Mouse (Mus musculus): ENCODE results near the gene Prcc. TPM values are rescaled to one million over a fixed set of nuclear protein-coding genes. Genes with fewer than 3 reads are reported as not detected.

Gene Prcc
- total and polyA plus RNA-seq, 2 experiments from 2014 or later: 20.6 to 77.1 TPM

DNA sequence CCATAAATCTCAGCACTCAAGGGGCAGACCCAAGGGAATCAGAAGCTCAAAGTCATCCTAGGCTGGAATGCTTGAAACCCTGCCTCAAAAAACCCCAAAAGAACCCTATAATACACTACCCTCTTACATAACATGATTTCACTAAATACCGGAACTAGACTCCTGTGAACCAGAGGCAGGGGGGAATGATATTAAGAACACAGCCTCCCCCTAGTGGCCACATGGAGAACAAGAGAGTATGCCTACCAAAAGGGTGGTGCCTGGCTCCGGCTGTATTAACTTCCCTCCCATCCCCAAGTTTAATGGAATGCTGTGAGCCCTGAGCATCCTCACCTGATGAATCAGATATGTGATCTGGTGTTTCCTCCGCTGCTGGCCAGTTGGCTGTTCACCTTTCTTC lies 25.6 kb downstream of the Prcc start:
- no peak overlapping the region for H3K27ac ChIP-seq (ENCODE audit: low read depth, low read length)
- no peak overlapping the region for H3K9ac ChIP-seq
- H3K4me3 ChIP-seq (ENCODE audit: low read depth, low read length): no peak overlapping the region
- no peak overlapping the region for H3K4me2 ChIP-seq (ENCODE audit: low read depth)
- H3K27me3 ChIP-seq (ENCODE audit: insufficient read depth, low read length): no peaks in the 10 kb centered on the region
- peaks cover 66% of the 10 kb centered on the region for H3K36me3 ChIP-seq (ENCODE audit: insufficient read depth)
- no peaks in the 10 kb centered on the region for H3K4me1 ChIP-seq (ENCODE audit: insufficient read depth)
- ATAC-seq (peak; percentile 78), DNase-seq (peak; percentile 76)
- WGBS: 22% methylated on average over 3 of the region's 3 CpGs
- no peaks in the 10 kb centered on the region for H3K9me3 ChIP-seq (ENCODE audit: low read length)
- peak; percentile 91 for TF ChIP-seq CTCF (IDR thresholded peaks at IDR 0.05; ENCODE audit: low read depth)

DNA sequence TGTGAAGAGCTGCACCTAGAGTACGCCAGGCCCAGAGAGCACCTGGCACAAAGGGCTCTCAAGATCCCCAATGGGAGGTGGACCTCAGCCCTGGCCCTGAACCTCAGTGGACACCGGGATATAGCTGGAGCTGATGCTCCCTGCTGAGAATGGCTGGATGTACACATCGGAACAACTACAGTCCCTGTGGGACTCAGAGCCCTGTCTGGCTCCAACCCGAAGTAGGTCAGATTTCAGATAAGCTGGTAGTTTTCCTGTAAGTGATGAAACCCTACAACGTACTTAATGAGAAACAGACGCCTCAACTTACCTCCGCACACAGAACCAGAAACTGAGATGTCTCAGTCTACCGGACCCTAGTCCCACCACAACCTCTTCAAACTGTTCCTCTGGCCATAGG lies 27.7 kb downstream of the Prcc start:
- TF ChIP-seq CTCF (IDR thresholded peaks at IDR 0.05; ENCODE audit: low read depth): no peak
- no peak overlapping the region for H3K4me3 ChIP-seq (ENCODE audit: low read depth, low read length)
- no peak overlapping the region for H3K9ac ChIP-seq
- H3K27ac ChIP-seq (ENCODE audit: low read depth, low read length): no peak overlapping the region
- H3K36me3 ChIP-seq (ENCODE audit: insufficient read depth): peaks cover 52% of the 10 kb centered on the region
- DNase-seq (no peak), ATAC-seq (no peak)
- no peaks in the 10 kb centered on the region for H3K27me3 ChIP-seq (ENCODE audit: insufficient read depth, low read length)
- no peaks in the 10 kb centered on the region for H3K9me3 ChIP-seq (ENCODE audit: low read length)
- H3K4me1 ChIP-seq (ENCODE audit: insufficient read depth): no peaks in the 10 kb centered on the region
- WGBS: 95% methylated on average over 8 of the region's 8 CpGs
- no peak overlapping the region for H3K4me2 ChIP-seq (ENCODE audit: low read depth)

- no peak overlapping the region for H3K9ac ChIP-seq
- no peaks in the 10 kb centered on the region for H3K4me1 ChIP-seq (ENCODE audit: insufficient read depth)
- DNase-seq: no peak
- H3K9me3 ChIP-seq (ENCODE audit: low read length): no peaks in the 10 kb centered on the region
- H3K27ac ChIP-seq (ENCODE audit: low read depth, low read length): no peak overlapping the region
- 89% methylated on average over 8 of the region's 8 CpGs for WGBS
- no peak overlapping the region for H3K4me2 ChIP-seq (ENCODE audit: low read depth)
- H3K36me3 ChIP-seq (ENCODE audit: insufficient read depth): peaks cover 37% of the 10 kb centered on the region
- no peaks in the 10 kb centered on the region for H3K27me3 ChIP-seq (ENCODE audit: insufficient read depth, low read length)
- TF ChIP-seq CTCF (IDR thresholded peaks at IDR 0.05; ENCODE audit: low read depth): no peak
- H3K4me3 ChIP-seq (ENCODE audit: low read depth, low read length): no peak overlapping the region
- no peak for ATAC-seq
These were observed 29.5 kb downstream of the Prcc start for GRCm38 (mm10) chr3:87855936-87856335.

DNA sequence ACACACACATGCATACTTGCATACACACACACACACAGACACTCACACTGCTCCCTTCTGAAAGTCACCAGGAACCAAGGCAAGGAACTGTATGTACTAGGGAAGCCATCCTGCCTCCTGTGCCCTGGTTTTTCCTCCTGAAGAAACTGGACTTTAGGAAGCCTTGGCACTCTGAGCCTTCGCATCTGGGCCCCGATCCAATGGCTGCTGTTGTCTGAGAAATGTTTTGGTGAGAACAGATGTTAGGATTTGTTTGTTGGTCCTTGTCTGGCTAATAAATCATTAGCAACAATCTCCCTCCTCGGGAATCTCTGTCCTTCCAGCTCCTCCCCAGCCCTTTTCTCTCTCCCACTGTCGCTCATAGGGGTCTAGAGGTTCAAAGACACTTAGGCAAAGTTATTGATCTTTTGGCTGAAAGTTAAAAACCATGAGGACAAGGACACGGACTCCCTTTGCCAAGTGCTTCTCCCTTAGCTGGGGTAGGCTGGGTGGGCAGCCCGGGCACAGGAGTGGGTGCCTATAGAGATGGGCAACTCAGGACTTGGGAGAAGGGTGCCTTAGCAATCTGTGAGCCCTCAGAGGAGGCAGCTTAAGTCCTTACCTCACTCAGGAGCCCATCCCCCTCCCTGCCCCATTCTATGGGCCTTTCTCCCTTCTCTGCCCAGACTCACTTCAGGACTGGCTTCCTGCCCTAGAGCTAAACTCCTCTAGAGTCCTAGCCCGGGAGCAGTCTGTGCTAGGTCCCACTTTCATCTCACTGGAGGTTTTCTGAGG lies 30.4 kb downstream of the Prcc start:
- DNase-seq (peak; percentile 6), ATAC-seq (no peak)
- no peak overlapping the region for H3K27ac ChIP-seq (ENCODE audit: low read depth, low read length)
- no peak overlapping the region for H3K4me2 ChIP-seq (ENCODE audit: low read depth)
- WGBS: 57% methylated on average over 7 of the region's 7 CpGs
- no peaks in the 10 kb centered on the region for H3K27me3 ChIP-seq (ENCODE audit: insufficient read depth, low read length)
- no peak for TF ChIP-seq CTCF (IDR thresholded peaks at IDR 0.05; ENCODE audit: low read depth)
- H3K36me3 ChIP-seq (ENCODE audit: insufficient read depth): peaks cover 32% of the 10 kb centered on the region
- H3K9ac ChIP-seq: no peak overlapping the region
- no peaks in the 10 kb centered on the region for H3K4me1 ChIP-seq (ENCODE audit: insufficient read depth)
- H3K4me3 ChIP-seq (ENCODE audit: low read depth, low read length): no peak overlapping the region
- H3K9me3 ChIP-seq (ENCODE audit: low read length): no peaks in the 10 kb centered on the region

DNA sequence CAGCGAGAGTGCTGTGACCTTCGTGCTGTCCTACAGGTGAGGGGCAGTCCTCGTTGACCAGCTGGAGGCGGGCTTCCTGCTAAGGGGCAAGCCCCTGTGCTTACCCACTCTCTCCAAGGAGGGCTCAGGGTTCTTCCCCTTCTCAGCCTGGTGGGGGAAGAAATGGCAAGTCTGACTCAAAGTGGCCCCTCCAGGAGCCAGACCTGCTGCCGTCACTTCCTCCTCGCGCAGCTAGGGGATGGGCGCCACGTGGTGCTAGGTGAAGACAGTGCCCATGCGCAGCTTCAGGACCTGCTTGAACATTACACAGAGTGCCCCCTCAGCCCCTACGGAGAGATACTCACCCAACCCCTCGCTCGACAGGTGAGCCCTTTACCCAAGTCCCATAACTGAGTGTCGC lies 36.3 kb downstream of the Prcc start:
- ATAC-seq: no peak
- no peak for TF ChIP-seq CTCF (IDR thresholded peaks at IDR 0.05; ENCODE audit: low read depth)
- no peak for DNase-seq

DNA sequence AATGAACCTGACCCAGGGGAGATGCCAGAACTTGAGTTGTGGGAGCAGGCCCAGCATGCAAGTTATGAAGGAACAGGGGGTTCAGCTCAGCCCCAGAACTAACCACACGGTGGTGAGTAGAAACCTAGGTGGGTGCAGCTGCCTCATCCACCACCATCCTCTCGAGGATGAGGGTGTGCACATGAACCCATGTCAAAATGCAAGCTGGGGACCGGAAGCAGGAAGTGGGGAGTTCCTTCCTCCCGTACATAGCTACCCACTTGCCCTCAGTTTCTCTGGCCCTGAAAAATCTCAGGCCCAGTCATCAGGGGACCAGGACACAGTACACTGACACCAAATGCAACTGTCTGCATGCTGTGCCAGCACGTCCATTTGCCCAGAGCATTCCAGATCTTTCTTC lies 37.7 kb downstream of the Prcc start:
- H3K4me2 ChIP-seq (ENCODE audit: low read depth): no peak overlapping the region
- TF ChIP-seq CTCF (IDR thresholded peaks at IDR 0.05; ENCODE audit: low read depth): no peak
- no peaks in the 10 kb centered on the region for H3K9me3 ChIP-seq (ENCODE audit: low read length)
- no peak overlapping the region for H3K4me3 ChIP-seq (ENCODE audit: low read depth, low read length)
- ATAC-seq: no peak
- no peaks in the 10 kb centered on the region for H3K4me1 ChIP-seq (ENCODE audit: insufficient read depth)
- WGBS: 79% methylated on average over 5 of the region's 5 CpGs
- DNase-seq: no peak
- H3K27ac ChIP-seq (ENCODE audit: low read depth, low read length): no peak overlapping the region
- H3K27me3 ChIP-seq (ENCODE audit: insufficient read depth, low read length): no peaks in the 10 kb centered on the region
- no peaks in the 10 kb centered on the region for H3K36me3 ChIP-seq (ENCODE audit: insufficient read depth)
- H3K9ac ChIP-seq: no peak overlapping the region

More for the DNA sequence above, 36.3 kb downstream of the Prcc start:
- H3K4me1 ChIP-seq (ENCODE audit: insufficient read depth): no peaks in the 10 kb centered on the region
- H3K4me2 ChIP-seq (ENCODE audit: low read depth): no peak overlapping the region
- H3K9me3 ChIP-seq (ENCODE audit: low read length): no peaks in the 10 kb centered on the region
- H3K36me3 ChIP-seq (ENCODE audit: insufficient read depth): no peaks in the 10 kb centered on the region
- no peaks in the 10 kb centered on the region for H3K27me3 ChIP-seq (ENCODE audit: insufficient read depth, low read length)
- no peak overlapping the region for H3K4me3 ChIP-seq (ENCODE audit: low read depth, low read length)
- H3K27ac ChIP-seq (ENCODE audit: low read depth, low read length): no peak overlapping the region
- 87% methylated on average over 14 of the region's 14 CpGs for WGBS
- H3K9ac ChIP-seq: no peak overlapping the region

GRCm38 (mm10) chr3:87846650-87847110 lies 38.7 kb downstream of the Prcc start, which contains the start of gene Sh2d2a:
Gene Sh2d2a (plus strand): TSS chr3:87846755.
- H3K9me3 ChIP-seq (ENCODE audit: low read length): no peaks in the 10 kb centered on the region
- no peaks in the 10 kb centered on the region for H3K27me3 ChIP-seq (ENCODE audit: insufficient read depth, low read length)
- no peak within 1 kb of the TSS for H3K4me2 ChIP-seq (ENCODE audit: low read depth)
- H3K27ac ChIP-seq (ENCODE audit: low read depth, low read length): no peak within 1 kb of the TSS
- TF ChIP-seq CTCF (IDR thresholded peaks at IDR 0.05; ENCODE audit: low read depth): no peak
- H3K9ac ChIP-seq: no peak within 1 kb of the TSS
- ATAC-seq (no peak), DNase-seq (no peak)
- WGBS: 71% methylated on average over 7 of the region's 7 CpGs
- no peaks in the 10 kb centered on the region for H3K36me3 ChIP-seq (ENCODE audit: insufficient read depth)
- H3K4me1 ChIP-seq (ENCODE audit: insufficient read depth): no peaks in the 10 kb centered on the region
- H3K4me3 ChIP-seq (ENCODE audit: low read depth, low read length): no peak within 1 kb of the TSS
